Mouse (Mus musculus) adrenal gland, postnatal 10 days (tissue): ENCODE measurements at regions not wholly inside any gene's neighbourhood (a gene's known extent, or its start where the extent isn't known, plus 50 kb on each side); places are given as distances from the start of the nearest gene placed in this dataset.
"Not testable (repeated sequence)": the region's sequence is repeated elsewhere in the genome, so short reads cannot be mapped to it uniquely, and the experiment has no call there.

Source experiments
- DNase-seq: peaks from one replicate; pipeline ENCODE4 v3.0.0; 2021; ENCODE audit warnings: mixed read lengths

DNA sequence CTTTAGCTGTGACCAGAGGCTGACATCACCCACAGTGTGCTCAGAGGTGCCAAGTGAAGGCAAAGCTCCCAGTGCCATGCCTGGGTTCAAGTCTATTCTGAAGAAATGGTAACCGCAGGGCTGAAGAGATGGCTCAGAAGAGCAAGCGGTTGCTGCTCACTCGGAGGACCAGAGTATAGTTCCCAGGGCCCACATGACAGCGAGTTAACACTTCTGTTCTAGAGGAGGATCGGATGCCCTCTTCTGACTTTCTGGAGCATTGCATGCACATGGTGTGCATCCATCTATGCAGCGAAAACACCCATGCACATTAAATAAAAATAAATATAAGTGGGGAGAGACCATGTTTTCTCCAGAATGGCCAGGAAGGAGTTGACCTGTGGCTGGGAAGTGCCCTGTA, 209.5 kb downstream of the Sorl1 start:
- no peak for DNase-seq

GRCm38 (mm10) chr9:41913911-41914310, 210.2 kb downstream of the Sorl1 start:
- no peak for DNase-seq

DNA sequence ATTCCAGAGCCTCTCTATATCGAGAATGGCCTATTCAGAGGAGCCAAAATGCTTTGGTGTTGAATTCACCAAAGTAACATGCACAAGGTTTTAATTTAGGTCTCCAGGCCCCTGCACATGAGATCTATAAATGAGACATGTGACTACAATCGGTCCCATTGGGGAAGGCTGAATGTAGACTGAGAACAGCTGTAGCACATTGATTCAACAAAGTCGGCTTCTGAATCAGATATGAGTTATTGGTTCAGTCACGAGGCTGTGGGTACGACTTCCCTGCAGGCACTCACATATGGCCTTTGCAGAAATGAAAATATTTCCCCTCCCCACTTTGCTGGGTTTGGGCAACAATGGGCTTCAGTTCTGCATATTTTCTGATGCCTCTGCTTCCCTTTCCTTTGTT, 211.6 kb downstream of the Sorl1 start:
- no peak for DNase-seq

- DNase-seq, result no peak
Measured at GRCm38 (mm10) chr9:41900606-41900974, 223.5 kb downstream of the Sorl1 start.

DNA sequence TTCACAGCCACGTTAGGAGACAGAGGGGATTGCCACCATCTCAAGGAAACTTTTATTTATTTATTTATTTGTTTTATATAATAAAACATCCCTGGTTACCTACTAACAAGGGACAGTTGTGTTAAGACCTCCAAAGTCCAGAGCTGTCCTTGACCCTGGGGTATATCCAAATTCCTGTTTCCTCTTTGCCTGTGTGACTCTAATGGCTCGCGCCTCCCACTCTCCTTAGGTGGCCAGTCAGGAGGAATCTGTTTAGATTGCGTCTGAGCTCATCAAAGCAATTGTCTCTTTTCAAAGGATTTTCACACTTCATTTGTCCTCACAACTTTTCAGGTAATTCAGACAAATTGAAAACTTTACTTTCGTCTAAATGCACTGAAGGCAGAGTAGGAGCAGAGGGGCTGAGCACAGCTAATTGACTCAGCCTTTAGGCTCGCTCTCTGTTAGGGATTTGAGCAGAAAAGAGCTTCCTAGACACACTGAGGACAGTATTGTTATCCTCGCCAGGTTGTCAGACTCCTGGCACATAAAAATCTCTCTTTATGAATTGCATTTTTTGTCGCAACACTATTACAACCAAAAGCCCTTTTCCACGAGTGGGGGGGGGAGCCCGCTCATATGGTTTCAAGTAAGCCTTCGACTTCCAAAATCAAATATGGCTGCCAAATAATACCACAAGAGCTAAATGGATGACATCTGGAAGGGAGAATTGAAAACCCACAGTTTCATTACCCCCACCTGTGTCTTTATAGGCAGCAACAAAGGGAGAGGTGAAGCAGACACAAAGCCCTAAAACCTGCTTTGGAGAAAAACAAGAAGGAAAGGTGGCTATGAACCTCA, 224.1 kb downstream of the Sorl1 start:
- DNase-seq, result no peak

GRCm38 (mm10) chr9:41895106-41895505, 229.0 kb downstream of the Sorl1 start:
- no peak for DNase-seq

GRCm38 (mm10) chr9:41892841-41893240, 231.3 kb downstream of the Sorl1 start:
- peak; percentile 41 for DNase-seq

DNA sequence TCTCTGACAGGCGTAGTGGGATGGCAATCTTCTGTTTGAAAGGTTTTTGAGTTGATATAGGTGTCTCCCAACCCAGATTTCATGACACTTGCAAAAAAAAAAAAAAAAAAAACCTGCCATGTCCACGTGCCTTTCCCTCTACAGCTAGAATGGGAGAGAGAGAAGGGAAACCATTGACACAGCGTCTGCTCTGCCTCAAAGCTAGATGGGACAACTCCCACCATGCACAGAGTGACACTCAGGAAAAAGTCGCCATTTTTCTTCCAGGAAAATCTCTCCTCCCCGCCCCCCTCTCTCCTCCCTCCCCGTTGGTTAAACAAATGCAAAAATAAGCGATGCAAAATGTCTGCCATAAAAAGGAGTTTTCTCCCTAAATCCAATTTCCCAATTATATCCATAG, 232.9 kb downstream of the Sorl1 start:
- no peak for DNase-seq

DNA sequence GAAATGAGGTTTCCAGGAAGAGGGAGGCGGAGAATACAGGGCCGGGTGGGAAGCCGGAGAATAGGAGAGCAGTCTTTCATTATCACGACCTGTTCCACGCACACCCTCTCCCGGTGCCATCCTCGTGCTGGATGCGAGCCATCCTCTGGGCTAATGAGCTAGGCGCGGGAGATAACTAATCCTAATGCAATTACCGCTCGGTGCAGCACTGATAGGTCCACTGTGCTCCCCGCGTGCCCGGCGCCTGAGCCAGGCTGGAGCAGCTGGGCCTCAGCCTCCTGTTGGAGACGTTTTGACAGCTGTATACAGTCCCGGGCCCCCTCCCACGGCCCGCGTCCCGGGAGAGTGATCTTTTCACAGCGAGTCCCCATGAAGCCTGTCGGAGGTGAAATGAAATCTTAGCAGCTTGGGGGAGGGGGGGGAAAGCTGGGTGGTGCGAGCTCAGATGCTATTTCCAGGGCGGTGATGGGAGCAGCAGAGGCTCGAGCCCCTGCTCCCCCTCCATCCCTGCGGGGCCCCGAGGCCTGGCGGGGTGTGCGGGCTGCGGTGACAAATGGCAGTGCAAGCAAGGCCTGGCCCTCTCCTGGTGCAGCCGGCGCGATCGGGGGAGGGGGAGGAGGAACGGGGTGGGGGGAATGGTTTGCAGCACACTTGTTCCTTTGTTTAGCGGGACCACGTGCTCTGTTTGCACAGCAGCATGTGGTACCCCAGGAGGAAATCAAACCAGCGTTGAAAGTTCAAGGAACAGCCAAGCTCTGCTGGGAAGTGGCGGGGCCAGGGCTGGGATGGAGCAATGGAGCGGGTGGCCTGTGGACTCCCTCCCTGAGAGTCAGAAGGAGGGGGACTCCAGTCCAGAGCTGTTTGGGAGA, 233.6 kb downstream of the Sorl1 start:
- peak; percentile 66 for DNase-seq

GRCm38 (mm10) chr9:41889568-41890272, 234.4 kb downstream of the Sorl1 start:
- DNase-seq, result no peak

- DNase-seq, result no peak
Measured at GRCm38 (mm10) chr9:41888616-41889150, 235.4 kb downstream of the Sorl1 start.

GRCm38 (mm10) chr9:41886456-41886855, 237.6 kb downstream of the Sorl1 start:
- not testable (repeated sequence) for DNase-seq

DNA sequence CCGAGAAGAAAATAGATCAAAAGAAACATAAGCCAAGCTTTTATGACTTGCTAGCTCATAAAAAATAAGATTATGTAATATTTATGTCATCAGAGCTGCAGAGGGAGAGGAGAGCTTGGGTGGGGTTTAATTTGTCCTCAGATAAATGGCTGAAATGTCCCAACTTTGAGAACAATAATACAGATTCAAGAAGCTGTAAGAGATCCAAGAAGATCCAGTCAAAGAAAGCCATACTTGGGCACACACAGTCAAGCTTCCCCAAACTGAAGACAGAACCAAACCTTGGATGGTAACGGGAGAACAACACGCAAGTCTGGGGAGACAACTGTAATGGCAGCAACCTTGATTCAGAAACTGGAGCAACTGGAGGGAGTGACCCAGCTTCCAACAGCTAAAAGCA, 243.6 kb downstream of the Sorl1 start:
- DNase-seq, result no peak

- peak; percentile 9 for DNase-seq
Measured at GRCm38 (mm10) chr9:41879080-41879479, 245.0 kb downstream of the Sorl1 start.

DNA sequence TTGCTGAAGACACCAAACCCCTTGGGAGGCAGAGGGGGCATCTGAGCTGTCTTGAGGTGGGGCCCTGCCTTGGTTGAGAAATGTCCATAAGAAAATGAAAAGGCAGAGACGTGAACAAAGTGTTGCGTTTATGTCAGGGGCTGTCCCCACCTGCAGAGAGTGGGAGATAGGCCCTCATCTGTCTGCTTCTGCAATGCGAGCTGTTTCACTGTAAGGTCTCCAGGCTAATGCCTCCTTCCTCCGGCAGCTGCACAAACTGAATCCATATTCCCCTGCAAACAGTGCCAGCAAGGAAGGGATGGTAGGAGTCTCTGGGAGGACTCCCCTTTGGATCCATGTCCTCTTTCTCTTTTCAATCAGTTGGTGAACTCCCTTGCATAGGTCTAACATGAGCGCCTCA, 263.0 kb downstream of the Sorl1 start:
- no peak for DNase-seq

- peak; percentile 78 for DNase-seq
Measured at GRCm38 (mm10) chr9:41860681-41861080, 263.4 kb downstream of the Sorl1 start.

DNA sequence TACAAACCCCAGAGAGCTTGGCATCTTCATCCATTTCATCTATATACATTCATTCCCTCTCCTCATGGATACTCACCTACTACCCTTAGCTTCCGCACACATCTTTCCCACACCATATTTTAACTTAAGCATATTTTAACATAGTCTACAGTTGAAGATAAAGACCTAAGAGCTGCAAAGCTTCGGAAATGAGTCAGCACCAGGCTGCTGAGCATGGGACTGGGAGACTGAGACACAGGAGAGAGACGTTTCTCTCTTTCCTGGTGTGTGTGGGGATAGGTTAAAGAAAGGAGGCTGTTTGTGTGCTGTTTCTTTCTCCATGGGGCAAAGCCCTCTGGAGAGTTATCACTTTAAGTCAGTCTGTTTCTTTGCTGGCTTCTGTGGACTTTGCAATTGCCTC, 264.3 kb downstream of the Sorl1 start:
- DNase-seq, result no peak

DNA sequence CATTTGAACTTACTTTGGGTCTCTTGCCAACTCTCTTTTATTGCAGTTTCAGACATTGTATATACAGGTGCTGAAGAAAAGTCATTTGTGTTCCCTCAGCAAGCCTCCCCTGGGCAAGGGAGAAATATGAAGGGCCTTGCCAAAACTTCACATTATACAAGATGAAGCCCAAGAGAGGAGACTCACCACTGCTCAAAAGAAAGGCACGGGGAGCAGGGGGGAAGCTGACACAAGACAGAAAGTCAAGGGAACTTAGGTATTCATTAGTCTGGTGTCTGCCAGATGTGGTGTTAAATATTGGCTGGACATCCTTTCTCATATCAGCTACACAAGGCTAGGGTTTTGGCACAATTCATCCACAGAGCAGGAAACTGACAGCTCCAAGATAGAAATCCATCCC, 272.0 kb downstream of the Sorl1 start:
- DNase-seq, result no peak

DNA sequence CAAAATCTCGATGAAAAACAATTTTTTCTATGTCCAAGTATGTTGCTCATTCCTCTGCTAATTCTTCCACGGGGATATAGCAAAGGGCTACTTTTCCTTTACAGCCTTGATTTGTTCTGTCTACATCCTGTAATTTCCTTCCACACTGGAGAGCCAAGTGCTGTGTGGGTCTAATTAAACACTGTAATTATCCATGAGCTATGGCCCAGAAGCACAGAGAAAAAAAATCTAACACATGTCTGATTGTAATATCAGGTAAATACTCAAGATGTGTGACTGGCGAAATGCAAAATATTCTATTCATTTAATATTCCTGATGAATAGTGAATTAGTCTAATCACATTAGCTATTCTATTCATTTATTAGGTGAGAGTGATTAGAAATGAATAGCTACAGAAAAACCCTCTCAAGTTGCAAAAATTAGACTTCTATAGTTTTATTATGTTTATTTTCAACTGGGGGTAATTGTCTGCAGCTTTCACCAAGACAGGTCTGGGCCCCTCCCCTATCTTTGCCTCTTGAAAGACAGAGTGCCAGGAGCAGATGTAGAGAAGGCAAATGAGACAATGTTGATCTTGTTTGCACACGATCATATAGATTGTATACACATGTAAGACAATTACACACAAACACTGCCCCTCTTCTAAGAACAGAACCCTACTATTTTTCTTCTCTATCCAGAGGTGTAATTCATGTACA, 274.3 kb downstream of the Sorl1 start:
- DNase-seq, result no peak

DNA sequence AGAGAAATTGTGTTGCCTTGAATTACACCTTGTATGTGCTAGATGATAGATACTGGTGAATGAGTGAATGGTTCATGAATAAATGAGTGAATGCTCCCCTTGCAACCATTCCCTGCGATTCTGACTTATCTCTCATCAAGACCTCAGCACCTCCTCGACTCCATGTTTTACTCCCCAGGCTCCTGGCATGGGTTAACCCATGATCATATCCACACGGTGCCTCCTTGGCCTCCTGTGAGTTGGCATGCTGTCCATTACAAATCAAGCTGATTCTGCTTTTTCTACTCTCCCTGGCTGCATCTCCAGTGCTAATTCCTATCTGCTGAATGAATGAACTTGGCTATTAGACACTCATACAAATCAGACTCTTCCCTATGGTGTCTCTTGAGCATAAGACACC, 279.5 kb downstream of the Sorl1 start:
- DNase-seq, result no peak

DNA sequence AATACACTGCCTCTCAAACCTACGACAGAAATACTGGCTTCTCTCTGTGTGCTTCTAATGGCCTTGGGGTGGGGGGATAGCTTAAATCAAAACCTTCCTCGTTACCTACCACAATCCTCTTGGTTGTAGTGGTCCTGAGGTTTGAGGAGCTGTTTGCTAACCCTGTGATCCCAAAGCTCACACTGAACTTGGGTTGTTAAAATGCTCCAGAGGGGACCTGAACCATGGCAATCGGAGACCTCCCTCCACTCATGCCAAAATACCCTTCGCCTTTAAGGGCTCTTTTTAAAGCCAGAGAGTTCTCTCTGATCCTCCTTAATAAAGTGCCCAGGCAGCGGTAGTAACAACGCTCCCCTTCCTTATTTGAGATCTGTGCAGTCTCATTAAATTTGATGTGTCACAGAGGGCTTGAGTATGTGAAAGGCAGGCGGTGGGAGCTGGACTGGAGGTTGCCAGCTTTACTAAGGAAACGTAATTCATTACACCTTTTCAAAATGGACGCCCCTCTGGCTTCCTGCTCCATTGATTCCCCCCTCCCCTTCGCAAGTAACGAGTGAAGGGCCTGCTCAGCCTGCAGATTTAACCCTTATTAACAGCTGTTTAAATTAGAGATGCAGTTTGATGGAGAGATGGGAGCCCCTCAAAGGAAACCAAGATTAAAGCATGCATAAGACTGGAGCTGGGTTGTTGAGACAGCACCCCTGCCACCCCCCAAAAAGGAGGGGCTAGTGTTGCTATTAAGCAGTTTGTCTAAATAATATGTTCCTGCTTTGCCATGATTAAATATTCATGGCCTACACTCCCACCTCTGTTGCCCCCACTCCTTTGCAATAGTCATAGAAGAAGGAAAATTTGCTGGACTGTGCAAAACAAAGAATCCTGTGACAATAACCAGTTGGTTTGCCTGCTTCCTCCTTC, 289.4 kb downstream of the Sorl1 start:
- no peak for DNase-seq
